Mouse (Mus musculus) liver, adult 10 weeks (tissue): ENCODE results near the gene Slc9b1. TPM values are rescaled to one million over a fixed set of nuclear protein-coding genes. Genes with fewer than 3 reads are reported as not detected.

Experiments
- polyA plus RNA-seq: library from polyadenylated mRNA; stranded (reverse); fragments of 350-450 nt; fragmentation: Illumina TruSeq; extraction: RNeasy Lipid Tissue Mini Kit (QIAGEN cat#74804); gene quantifications from one replicate; pipeline ENCODE4 v1.2.3, GENCODE M21; 2014; ENCODE audit warnings: low read depth, low replicate concordance

The Slc9b1 gene
- 0.50 TPM for polyA plus RNA-seq

DNA sequence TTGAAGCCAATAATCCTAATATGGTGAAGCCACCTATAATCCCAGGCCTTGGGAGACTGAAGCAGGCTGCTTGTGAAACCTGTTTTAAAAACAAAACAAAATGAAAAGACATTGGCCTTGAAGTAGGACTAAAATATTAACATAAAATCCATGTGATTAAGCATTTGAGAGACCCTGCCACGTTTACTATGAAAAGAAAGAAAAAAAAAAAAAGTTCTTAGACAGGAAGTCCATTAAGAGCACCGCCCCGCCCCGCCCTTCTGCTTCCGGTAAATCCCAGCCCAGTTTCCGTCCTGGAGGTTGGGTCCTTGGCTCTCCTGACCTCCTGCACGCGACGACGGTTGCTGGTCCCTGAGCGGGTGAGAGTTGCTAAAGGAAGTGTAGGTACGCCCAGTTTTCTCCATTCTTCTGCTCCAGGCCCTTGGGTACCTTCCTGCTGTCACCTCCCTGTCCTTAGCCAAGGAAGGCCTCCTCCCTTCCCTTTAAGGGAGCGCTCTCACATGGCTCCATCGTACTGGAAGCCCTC is at the start of gene Slc9b1:
Slc9b1 (plus strand) TSS at position 291 of the 526 bp plus-strand sequence.

DNA sequence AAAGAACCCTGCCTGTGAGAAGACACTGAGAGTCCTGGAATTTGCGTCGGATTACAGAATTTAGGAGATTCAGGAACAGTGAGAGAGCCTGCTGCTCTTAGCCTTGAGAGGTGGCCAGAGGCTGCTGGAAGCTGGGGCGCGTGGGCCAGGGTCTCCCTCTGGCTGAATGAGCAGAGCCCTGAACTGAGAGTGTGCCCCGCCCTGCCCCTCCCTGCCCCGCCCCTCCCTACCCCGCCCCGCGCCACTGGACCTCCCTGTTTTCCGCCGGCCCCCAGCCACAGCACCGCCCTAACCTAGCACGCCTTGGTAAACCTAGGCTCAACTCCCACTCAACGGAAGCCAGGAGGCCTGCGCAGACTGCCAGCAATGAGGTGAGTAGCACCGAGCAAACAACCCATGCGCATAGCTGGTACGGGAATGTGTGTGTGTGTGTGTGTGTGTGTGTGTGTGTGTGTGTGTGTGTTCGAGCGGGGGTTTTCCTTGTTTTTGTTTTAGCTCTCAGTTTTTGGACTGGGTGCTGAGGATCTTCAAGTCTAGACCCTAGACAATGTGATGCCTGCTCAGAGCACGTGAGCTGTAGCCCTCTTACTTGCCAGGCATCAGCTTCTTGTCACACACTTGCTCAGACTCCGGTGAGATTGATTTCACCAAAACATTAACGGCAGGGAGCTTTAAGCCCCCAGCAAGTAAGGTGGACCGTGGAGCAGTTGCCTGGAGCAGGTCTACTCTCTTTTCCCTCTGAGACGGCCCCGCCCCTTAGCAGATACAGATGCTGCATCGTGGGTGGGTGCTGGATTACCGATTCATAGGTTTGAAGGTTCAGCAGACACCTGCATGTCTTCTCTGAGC is 40.2 kb upstream of the Slc9b1 start, which contains the start of gene Slc9b2:
Slc9b2 (plus strand) TSS at position 290 of the 849 bp plus-strand sequence.

DNA sequence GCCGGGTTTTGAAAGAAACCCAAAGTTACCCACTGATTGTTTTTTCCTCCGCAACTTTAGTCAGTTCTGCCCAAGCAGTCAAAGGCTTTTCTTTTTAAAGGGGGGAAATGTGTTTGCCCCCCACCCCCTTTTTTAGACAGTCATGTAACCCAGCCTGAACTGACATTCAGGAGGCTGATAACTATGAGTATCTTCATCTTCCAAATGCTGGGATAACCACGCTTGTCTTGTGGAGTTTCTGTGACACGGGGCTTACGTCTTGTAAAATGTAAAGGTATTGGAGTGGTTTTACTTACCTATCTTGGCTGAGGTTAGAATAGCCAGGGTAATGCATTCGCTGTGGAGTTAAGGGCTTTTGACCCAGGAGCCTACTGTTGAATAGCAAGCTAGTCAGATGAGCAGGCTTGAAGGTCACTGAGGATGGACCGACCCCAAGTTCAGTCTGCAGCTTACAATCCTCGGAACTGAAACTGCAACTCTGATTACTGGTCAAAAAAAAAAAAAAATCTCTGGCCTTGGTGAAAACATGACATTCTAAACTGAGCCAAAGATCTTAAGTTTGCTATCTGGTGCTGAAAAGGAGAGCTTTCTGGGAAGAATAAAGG is 75.9 kb downstream of the Slc9b1 start, which contains the start of gene Cisd2:
Cisd2 (minus strand) TSS at position 318 of the 605 bp plus-strand sequence.

DNA sequence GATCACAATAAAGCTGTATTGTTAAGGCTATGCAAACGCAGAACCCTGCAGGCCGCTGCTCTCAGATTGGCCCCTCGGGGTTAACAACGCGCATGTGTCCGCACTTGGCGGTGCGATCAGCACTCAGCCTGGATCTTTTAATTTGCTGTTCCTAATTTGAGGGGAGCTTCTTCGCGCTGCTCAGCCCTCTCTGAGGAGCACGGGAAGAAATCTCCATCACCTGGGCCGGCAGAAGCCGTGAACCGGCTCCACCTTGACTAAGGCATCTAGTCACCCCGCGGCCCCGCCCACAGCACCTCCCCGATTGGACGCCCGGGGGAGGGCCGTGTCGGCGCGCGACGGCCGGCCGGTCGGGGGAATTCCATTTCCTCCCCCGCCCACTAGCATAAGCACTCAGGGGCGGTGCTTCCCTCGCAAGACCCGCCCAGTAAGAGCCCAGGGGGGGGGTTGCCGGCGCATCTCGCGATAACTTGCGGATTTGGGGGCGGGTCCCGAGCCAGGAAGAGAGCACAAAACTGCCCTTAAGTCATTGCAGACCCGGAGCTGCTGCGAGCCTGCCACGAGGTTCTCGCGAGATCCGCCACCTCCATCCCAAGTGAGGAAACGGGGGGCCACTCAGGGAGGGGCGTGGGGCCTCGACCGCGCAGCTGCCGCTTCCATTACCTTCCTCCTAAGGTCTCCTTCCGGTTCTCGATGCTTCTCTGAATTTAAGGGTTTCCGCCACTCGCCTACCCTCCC is 90.1 kb downstream of the Slc9b1 start, which contains the start of gene Ube2d3:
Ube2d3 (plus strand) TSS at position 392 of the 738 bp plus-strand sequence.

Other genes with a start within 250 kb of the Slc9b1 start
- gene Cenpe, start 135.5 kb upstream of the Slc9b1 start, polyA plus RNA-seq = 1.0 TPM
- 13.0 TPM for gene Bdh2, start 66.8 kb upstream of the Slc9b1 start, polyA plus RNA-seq
- not detected for gene Slc9b2, start 40.3 kb upstream of the Slc9b1 start, polyA plus RNA-seq
- 53.5 TPM for gene Cisd2, start 75.9 kb downstream of the Slc9b1 start, polyA plus RNA-seq
- 831 TPM for gene Ube2d3, start 90.1 kb downstream of the Slc9b1 start, polyA plus RNA-seq
- 9.9 TPM for gene Manba, start 137.6 kb downstream of the Slc9b1 start, polyA plus RNA-seq